Mouse (Mus musculus) neural tube, embryonic 12.5 days (tissue): ENCODE data around the gene Dusp28. TPM values are rescaled to one million over a fixed set of nuclear protein-coding genes. Genes with fewer than 3 reads are reported as not detected.

Experiments
- ATAC-seq: fragments of 200-750 bp; cut with Nextera tagmentation; 2 replicates; pipeline ENCODE4 v1.8.0; 2017; ENCODE audit warnings: low read depth, mild to moderate bottlenecking, moderate TSS enrichment, moderate library complexity; ENCODE audit not compliant: low FRiP score
- H3K27ac ChIP-seq: fragments of 300-500 bp; sonication (generic); 2 replicates; pipeline ENCODE4 v1.5.1; 2016
- H3K27me3 ChIP-seq: fragments of 300-500 bp; sonication (generic); replicated peaks from 2 replicates; pipeline ENCODE4 v1.6.1; 2016; ENCODE audit warnings: mild to moderate bottlenecking
- H3K36me3 ChIP-seq: fragments of 300-500 bp; sonication (generic); 2 replicates; pipeline ENCODE4 v1.6.1; 2016; ENCODE audit warnings: mild to moderate bottlenecking
- H3K4me1 ChIP-seq: fragments of 300-500 bp; sonication (generic); 2 replicates; pipeline ENCODE4 v1.6.1; 2016
- H3K4me2 ChIP-seq: fragments of 300-500 bp; sonication (generic); replicated peaks from 2 replicates; pipeline ENCODE4 v1.6.1; 2016; ENCODE audit warnings: mild to moderate bottlenecking
- H3K4me3 ChIP-seq: fragments of 300-500 bp; sonication (generic); 2 replicates; pipeline ENCODE4 v1.5.1; 2016
- H3K9ac ChIP-seq: fragments of 300-500 bp; sonication (generic); 2 replicates; pipeline ENCODE4 v1.6.1; 2016; ENCODE audit warnings: mild to moderate bottlenecking
- H3K9me3 ChIP-seq: fragments of 300-500 bp; sonication (generic); 2 replicates; pipeline ENCODE4 v1.6.1; 2016; ENCODE audit warnings: mild to moderate bottlenecking
- WGBS: fragments of 180-500 bp; shearing (Covaris S2); methylation state at CpG from one replicate; pipeline ENCODE4 v1.1.7; 2016; 5-methylcytosine and 5-hydroxymethylcytosine counted together
- polyA plus RNA-seq: library from polyadenylated mRNA; unstranded; fragments of >200 nt; fragmentation: Nextera tagmentation; extraction: Ambion mirVana; gene quantifications from 2 replicates; pipeline ENCODE4 v1.2.1, GENCODE M21; 2016

Gene Dusp28
- polyA plus RNA-seq, 1 experiment from 2014 or later: 13.4 TPM

- ATAC-seq: no peak
- H3K4me3 ChIP-seq: peak overlapping the region; percentile 83
- H3K27ac ChIP-seq: peak overlapping the region; percentile 90
- no peaks in the 10 kb centered on the region for H3K9me3 ChIP-seq
- 82% methylated on average over 4 of the region's 4 CpGs for WGBS
- H3K27me3 ChIP-seq: no peaks in the 10 kb centered on the region
- peak overlapping the region; percentile 64 for H3K9ac ChIP-seq
- H3K4me1 ChIP-seq: peaks cover 28% of the 10 kb centered on the region
- peak overlapping the region; percentile 82 for H3K4me2 ChIP-seq
- peaks cover 9% of the 10 kb centered on the region for H3K36me3 ChIP-seq
Observed at GRCm38 (mm10) chr1:92933611-92934010, 26.8 kb downstream of the Dusp28 start.

GRCm38 (mm10) chr1:92934182-92934827 is 27.5 kb downstream of the Dusp28 start, which contains the start of gene Capn10:
Gene Capn10 (plus strand): TSS chr1:92934376.
- Histone ChIP-seq H3K36me3 (peaks cover 16% of the 10 kb centered on the region), H3K27ac (peak within 1 kb of the TSS; percentile 90), H3K9ac (peak within 1 kb of the TSS; percentile 80), H3K4me3 (peak within 1 kb of the TSS; percentile 83), H3K27me3 (no peaks in the 10 kb centered on the region), H3K4me2 (peak within 1 kb of the TSS; percentile 82), H3K9me3 (no peaks in the 10 kb centered on the region), H3K4me1 (peaks cover 28% of the 10 kb centered on the region)
- WGBS: under 1% methylated on average over 45 of the region's 45 CpGs
- peak; percentile 100 for ATAC-seq

GRCm38 (mm10) chr1:92935054-92935962 is 28.5 kb downstream of the Dusp28 start:
- WGBS: 25% methylated on average over 10 of the region's 10 CpGs
- H3K27me3 ChIP-seq: no peaks in the 10 kb centered on the region
- H3K4me1 ChIP-seq: peaks cover 28% of the 10 kb centered on the region
- H3K27ac ChIP-seq: peak overlapping the region; percentile 55; the same call in 1 of the 2 replicates
- H3K9ac ChIP-seq: peak overlapping the region; percentile 80
- no peaks in the 10 kb centered on the region for H3K9me3 ChIP-seq
- H3K4me3 ChIP-seq: peak overlapping the region; percentile 83
- no peak for ATAC-seq
- H3K36me3 ChIP-seq: peaks cover 26% of the 10 kb centered on the region
- H3K4me2 ChIP-seq: peak overlapping the region; percentile 82

- ATAC-seq: no peak
- Histone ChIP-seq H3K4me3 (peak overlapping the region; percentile 83; the same call in 1 of the 2 replicates), H3K9ac (peak overlapping the region; percentile 56; the same call in 1 of the 2 replicates), H3K27me3 (no peaks in the 10 kb centered on the region), H3K27ac (no peak overlapping the region), H3K4me2 (peak overlapping the region; percentile 82), H3K4me1 (peaks cover 28% of the 10 kb centered on the region), H3K36me3 (peaks cover 31% of the 10 kb centered on the region), H3K9me3 (no peaks in the 10 kb centered on the region)
- WGBS: 50% methylated on average over 2 of the region's 2 CpGs
Observed at GRCm38 (mm10) chr1:92935977-92936376, 29.2 kb downstream of the Dusp28 start.

GRCm38 (mm10) chr1:92936467-92936866 is 29.7 kb downstream of the Dusp28 start:
- H3K4me3 ChIP-seq: no peak overlapping the region
- 0 out of 2 replicates have a peak overlapping the region, but pooled peaks have one; percentile 1 for H3K9ac ChIP-seq
- H3K4me1 ChIP-seq: peaks cover 28% of the 10 kb centered on the region
- no peak overlapping the region for H3K27ac ChIP-seq
- no peak for ATAC-seq
- H3K27me3 ChIP-seq: no peaks in the 10 kb centered on the region
- 56% methylated on average over 3 of the region's 3 CpGs for WGBS
- H3K36me3 ChIP-seq: peaks cover 34% of the 10 kb centered on the region
- H3K4me2 ChIP-seq: peak overlapping the region; percentile 82
- no peaks in the 10 kb centered on the region for H3K9me3 ChIP-seq

- no peaks in the 10 kb centered on the region for H3K9me3 ChIP-seq
- H3K9ac ChIP-seq: no peak overlapping the region
- peaks cover 46% of the 10 kb centered on the region for H3K36me3 ChIP-seq
- H3K27me3 ChIP-seq: no peaks in the 10 kb centered on the region
- no peak for ATAC-seq
- no peak overlapping the region for H3K4me2 ChIP-seq
- H3K4me3 ChIP-seq: no peak overlapping the region
- H3K27ac ChIP-seq: no peak overlapping the region
- H3K4me1 ChIP-seq: peaks cover 28% of the 10 kb centered on the region
- 93% methylated on average over 3 of the region's 3 CpGs for WGBS
Observed at GRCm38 (mm10) chr1:92937797-92938196, 31.0 kb downstream of the Dusp28 start.

- no peak for ATAC-seq
- 94% methylated on average over 4 of the region's 4 CpGs for WGBS
- H3K36me3 ChIP-seq: peaks cover 65% of the 10 kb centered on the region
Observed at GRCm38 (mm10) chr1:92939746-92940145, 33.0 kb downstream of the Dusp28 start.

GRCm38 (mm10) chr1:92943219-92943989 is 36.6 kb downstream of the Dusp28 start:
- Histone ChIP-seq H3K9ac (no peak overlapping the region), H3K4me1 (no peaks in the 10 kb centered on the region), H3K27ac (no peak overlapping the region), H3K9me3 (no peaks in the 10 kb centered on the region), H3K4me2 (no peak overlapping the region), H3K27me3 (no peaks in the 10 kb centered on the region), H3K4me3 (no peak overlapping the region), H3K36me3 (peaks cover 92% of the 10 kb centered on the region)
- 95% methylated on average over 19 of the region's 19 CpGs for WGBS
- ATAC-seq: no peak

More at GRCm38 (mm10) chr1:92939746-92940145, 33.0 kb downstream of the Dusp28 start:
- Histone ChIP-seq H3K9me3 (no peaks in the 10 kb centered on the region), H3K4me3 (no peak overlapping the region), H3K27me3 (no peaks in the 10 kb centered on the region), H3K4me2 (no peak overlapping the region), H3K9ac (no peak overlapping the region), H3K27ac (no peak overlapping the region), H3K4me1 (peaks cover 22% of the 10 kb centered on the region)

GRCm38 (mm10) chr1:92947966-92948365 is 41.2 kb downstream of the Dusp28 start:
- Histone ChIP-seq H3K27me3 (no peaks in the 10 kb centered on the region), H3K4me3 (no peak overlapping the region), H3K9ac (no peak overlapping the region), H3K4me1 (no peaks in the 10 kb centered on the region), H3K9me3 (no peaks in the 10 kb centered on the region), H3K27ac (no peak overlapping the region), H3K36me3 (peaks cover 65% of the 10 kb centered on the region), H3K4me2 (no peak overlapping the region)
- over 99% methylated on average over 3 of the region's 3 CpGs for WGBS
- ATAC-seq: no peak

- Histone ChIP-seq H3K36me3 (peaks cover 50% of the 10 kb centered on the region), H3K27me3 (no peaks in the 10 kb centered on the region), H3K4me1 (no peaks in the 10 kb centered on the region), H3K9ac (no peak overlapping the region), H3K4me3 (no peak overlapping the region), H3K27ac (no peak overlapping the region), H3K9me3 (no peaks in the 10 kb centered on the region), H3K4me2 (no peak overlapping the region)
- 63% methylated on average over 6 of the region's 6 CpGs for WGBS
- no peak for ATAC-seq
Observed at GRCm38 (mm10) chr1:92949426-92949825, 42.6 kb downstream of the Dusp28 start.

- H3K4me3 ChIP-seq: no peak within 1 kb of the TSS
- H3K9me3 ChIP-seq: no peaks in the 10 kb centered on the region
- H3K4me2 ChIP-seq: no peak within 1 kb of the TSS
- no peak within 1 kb of the TSS for H3K27ac ChIP-seq
- ATAC-seq: no peak
- H3K4me1 ChIP-seq: no peaks in the 10 kb centered on the region
- no peaks in the 10 kb centered on the region for H3K27me3 ChIP-seq
- WGBS: 87% methylated on average over 5 of the region's 5 CpGs
- H3K9ac ChIP-seq: no peak within 1 kb of the TSS
- H3K36me3 ChIP-seq: peaks cover 39% of the 10 kb centered on the region
Observed at GRCm38 (mm10) chr1:92950607-92951006, 43.8 kb downstream of the Dusp28 start, which contains the start of gene Gpr35. Gene Gpr35 (plus strand): TSS chr1:92950865.
